Mouse (Mus musculus): ENCODE results near the gene Serpinb8.

GRCm38 (mm10) chr1:107581220-107581619 is 8.6 kb upstream of the Serpinb8 start:
- TF ChIP-seq CTCF (IDR thresholded peaks at IDR 0.05; ENCODE audit: borderline replicate concordance, insufficient read depth, low read length) (no peak), POLR2A (IDR thresholded peaks at IDR 0.05; ENCODE audit: low read depth, low read length) (no peak)

Measured in embryonic fibroblast, embryonic 13.5 days (primary cell).